Mouse (Mus musculus): ENCODE measurements at regions not wholly inside any gene's neighbourhood (a gene's known extent, or its start where the extent isn't known, plus 50 kb on each side); places are given as distances from the start of the nearest gene placed in this dataset.

- no peak for DNase-seq (ENCODE audit: low spot score)
Observed at GRCm38 (mm10) chr4:72688842-72689241, 163.6 kb downstream of the Aldoart1 start.

DNA sequence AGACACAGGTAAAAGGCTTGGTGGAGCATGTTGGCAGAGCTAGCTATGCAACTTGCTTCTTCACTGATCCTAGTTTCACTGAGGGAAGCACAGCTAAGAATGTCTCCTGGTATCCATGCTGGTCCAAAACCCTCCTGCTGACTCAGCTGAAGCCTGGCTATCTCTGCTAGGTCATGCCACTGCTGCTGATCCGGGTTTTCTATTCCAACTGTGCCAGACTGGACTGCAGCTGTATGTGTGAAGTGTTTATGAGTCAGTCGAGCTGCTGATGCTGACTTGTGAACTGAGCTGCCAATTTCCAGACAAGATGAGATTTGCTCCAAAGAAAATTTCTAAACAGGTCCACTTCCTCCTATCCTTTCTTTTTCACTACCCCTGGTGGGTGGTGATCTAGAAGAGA, 178.4 kb downstream of the Aldoart1 start:
- DNase-seq (ENCODE audit: low spot score): no peak

DNA sequence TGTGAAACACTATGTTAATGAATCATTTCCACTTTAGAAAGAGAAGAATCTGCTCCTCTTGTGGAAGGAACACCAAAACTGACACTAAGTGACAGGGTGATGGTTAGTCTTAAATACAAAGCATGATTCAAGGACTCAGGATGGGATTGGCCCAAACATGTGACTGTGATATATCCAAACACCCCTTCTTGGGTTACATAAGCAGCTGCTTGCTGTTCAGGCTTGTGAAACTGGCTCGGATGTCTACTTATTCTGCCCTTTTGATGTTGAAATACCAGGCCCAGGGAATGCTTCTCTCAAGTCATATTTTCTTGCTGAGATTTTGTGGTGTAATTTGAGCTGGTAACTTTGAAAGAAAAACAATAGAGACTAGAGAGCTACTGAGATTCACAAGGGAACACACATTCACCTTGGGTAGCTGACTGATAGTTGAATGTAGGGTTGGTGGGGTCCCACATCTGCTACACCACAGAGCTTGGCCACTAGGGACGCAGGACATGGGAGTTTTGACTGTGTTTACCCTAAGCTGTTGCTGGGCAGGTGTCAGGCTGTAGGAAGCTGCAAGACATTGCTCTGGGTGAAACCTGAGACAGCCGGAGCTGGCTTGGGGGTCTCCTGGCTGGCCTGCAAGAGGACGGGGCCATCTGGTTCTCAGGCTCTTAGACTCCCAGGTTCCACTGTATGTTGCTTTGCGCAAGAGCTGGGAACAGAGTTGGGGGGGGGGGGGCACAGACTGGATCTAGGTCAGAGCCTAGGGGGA, 180.6 kb downstream of the Aldoart1 start:
- DNase-seq (ENCODE audit: low spot score): no peak

- no peak for DNase-seq (ENCODE audit: low spot score)
Observed at GRCm38 (mm10) chr4:72669827-72670494, 182.5 kb downstream of the Aldoart1 start.

GRCm38 (mm10) chr4:72664379-72664778, 188.1 kb downstream of the Aldoart1 start:
- no peak for DNase-seq (ENCODE audit: low spot score)

- DNase-seq (ENCODE audit: low spot score): no peak
Observed at GRCm38 (mm10) chr4:72662477-72662876, 190.0 kb downstream of the Aldoart1 start.

DNA sequence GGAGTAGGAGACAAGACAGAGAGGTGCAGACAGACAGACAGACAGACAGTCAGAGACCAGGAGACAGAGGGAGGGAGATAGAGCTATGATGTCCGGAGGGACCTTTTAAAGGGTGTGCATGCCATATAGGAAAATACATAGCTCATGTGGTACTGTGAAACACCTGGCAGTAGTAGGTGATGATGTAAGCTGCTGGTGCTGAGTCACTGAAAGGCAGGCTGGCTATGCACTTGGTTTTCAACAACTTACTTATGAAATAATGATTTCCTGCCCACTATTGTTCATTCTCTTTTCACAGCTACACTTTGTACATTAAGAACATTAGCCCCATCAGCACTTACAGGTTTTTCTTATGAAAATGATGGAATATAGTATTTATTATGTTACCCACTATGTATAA, 196.2 kb downstream of the Aldoart1 start:
- DNase-seq (ENCODE audit: low spot score): no peak

DNA sequence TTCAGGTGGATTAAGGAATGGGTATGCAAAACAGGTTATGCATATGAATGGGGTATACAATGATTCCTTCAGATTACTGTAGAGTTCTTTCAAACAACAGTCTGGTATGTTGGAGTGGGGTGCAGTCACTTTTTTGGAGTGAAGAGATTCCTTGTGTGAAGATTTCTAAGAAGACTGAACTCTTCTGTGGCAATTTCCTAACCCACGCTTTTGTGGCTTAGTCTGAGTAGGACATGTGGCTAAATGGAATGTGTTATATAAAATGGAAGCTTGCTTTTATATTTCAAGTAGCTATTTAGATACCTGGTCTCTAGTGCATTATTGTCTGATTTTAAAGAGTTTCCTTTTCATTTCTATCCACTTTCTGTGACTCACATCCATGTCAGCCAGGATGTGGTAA, 205.3 kb downstream of the Aldoart1 start:
- no peak for DNase-seq (ENCODE audit: low spot score)

DNA sequence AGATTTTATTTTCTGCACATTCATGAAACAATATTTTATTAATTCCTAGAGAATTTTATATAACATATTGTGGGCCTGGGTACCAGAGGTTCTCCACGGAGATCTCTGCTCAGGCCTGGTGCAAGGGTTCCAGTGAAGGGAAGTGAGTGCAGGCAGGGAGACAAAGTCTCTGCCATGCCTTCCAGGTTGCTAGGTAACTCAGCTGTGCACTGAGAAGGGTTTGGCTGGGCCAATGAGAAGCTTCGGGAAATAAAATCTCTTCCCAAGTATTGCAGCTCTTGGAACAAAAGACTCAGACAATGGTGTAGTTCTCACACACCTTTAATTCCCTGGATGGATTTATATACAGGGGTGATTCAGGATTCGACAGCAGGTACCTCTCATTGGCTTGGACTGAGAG, 223.0 kb downstream of the Aldoart1 start:
- DNase-seq (ENCODE audit: low spot score): no peak

DNA sequence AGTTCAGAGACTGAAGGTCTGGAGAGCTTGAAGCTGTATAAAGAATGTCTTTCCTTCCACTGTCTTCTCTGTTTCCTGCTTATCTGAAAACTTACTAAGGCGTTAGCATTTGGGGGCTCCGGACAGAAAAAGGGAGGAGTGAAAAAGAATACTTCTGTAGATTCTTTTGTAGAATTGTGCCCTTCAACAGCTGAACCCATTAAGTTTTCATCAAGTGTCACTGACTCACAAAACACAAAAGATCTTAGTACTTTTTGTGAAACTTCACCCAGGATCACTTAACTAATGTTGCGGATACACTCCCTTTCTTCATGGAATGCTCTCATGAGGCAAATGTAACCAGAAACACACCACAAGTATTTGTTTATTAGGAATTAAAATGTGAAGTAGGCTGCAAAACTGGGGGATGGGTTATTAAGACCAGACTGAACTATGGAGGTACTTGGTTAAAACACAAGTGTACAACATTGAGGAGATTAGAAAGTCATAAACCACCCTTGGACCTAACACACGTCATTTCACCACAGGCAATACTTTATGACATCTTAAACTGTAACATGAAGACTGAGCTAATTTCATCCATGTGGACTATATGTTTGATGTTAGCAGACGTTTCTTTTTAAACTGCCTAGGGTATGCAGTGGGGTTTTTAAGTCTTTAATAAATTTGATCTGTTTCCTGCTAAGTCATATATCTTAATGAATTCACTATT, 225.1 kb downstream of the Aldoart1 start:
- DNase-seq (ENCODE audit: low spot score): no peak

DNA sequence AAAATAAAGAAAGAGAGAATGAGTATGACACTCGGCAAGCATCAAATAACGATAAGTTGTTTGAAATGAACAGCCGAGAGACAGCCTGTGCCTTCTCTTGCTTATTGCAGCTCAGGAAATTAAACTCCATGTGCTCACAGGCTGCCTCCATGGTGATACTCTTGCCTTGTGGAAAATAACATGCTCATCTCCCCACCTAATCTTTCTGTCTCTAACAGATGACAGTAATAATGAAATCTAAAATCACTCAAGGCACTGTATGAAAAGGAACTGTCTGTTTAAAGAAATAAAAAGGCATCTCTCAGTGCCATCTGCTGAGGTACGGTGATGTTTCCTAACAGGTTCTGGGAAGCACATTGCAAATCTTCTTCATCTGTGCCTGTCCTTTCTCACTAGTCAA, 247.3 kb downstream of the Aldoart1 start:
- DNase-seq (ENCODE audit: low spot score): peak; percentile 6

- no peak for DNase-seq (ENCODE audit: low spot score)
Observed at GRCm38 (mm10) chr4:72595494-72595893, 256.9 kb downstream of the Aldoart1 start.

- DNase-seq (ENCODE audit: low spot score): no peak
Observed at GRCm38 (mm10) chr4:72592129-72592528, 260.3 kb downstream of the Aldoart1 start.

- no peak for DNase-seq (ENCODE audit: low spot score)
Observed at GRCm38 (mm10) chr4:72574946-72575345, 277.5 kb downstream of the Aldoart1 start.

DNA sequence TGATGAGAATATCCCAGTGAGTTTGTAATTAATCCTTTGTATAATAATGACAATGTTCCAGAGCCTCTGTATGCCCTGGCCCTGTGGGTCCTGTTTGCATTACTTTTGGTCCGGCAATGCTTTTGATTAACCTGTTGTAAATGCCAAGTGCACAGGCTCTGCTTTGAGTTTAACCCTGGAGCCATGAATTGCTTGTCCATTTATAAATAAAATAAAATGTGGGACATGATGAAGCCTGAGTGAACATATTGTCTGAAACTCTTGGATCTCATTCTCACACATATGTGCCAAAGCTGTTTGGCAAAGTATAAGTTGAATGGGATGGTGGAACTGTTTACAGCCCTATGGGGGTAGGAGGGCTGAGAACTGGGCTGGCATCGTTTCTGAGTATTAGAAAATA, 280.5 kb downstream of the Aldoart1 start:
- no peak for DNase-seq (ENCODE audit: low spot score)

- DNase-seq (ENCODE audit: low spot score): no peak
Observed at GRCm38 (mm10) chr4:72565186-72565585, 287.2 kb downstream of the Aldoart1 start.

- no peak for DNase-seq (ENCODE audit: low spot score)
Observed at GRCm38 (mm10) chr4:72562909-72563676, 289.3 kb downstream of the Aldoart1 start.

DNA sequence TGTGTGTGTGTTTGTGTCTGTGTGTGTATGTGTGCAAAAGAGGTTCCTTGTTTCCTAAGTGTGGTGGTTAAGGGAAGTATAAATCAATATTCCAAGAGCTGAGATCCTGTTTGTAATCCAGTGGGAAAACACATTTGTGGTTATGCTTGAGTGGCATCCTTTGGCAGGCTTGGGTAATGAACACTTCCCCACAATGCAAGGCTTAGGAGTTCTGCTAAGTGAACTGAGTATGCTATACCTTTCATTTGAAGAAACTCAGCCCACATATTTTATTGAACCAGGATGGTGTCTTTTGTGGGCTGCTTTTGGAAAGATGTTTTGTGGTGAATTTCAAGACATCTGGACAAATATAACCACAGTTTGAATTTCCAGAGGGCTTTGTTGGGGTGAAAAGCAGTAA, 298.2 kb downstream of the Aldoart1 start:
- DNase-seq (ENCODE audit: low spot score): no peak

DNA sequence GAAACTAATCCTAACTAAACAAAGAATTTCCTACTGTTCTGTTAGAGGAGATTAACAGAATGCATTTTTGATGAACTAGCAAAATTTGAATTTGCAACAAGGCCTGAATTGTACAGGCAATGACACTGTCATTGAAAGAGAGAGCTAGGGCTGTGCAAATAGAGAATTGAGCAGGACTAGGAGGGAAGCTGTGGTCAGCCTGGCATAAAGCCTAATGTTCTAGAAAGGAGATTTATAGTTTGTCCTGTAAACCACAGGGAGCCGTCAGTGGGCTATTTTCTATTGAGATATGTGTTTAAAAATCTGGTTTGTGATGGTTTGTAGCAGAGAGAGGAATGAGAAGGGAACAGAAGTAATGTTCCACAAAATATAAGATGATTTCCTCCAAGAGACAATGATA, 317.9 kb downstream of the Aldoart1 start:
- no peak for DNase-seq (ENCODE audit: low spot score)

- DNase-seq (ENCODE audit: low spot score): no peak
Observed at GRCm38 (mm10) chr4:72524630-72525029, 323.9 kb upstream of the Tle1 start.

- peak; percentile 52 for DNase-seq (ENCODE audit: low spot score)
Observed at GRCm38 (mm10) chr4:72524100-72524499, 323.4 kb upstream of the Tle1 start.

- DNase-seq (ENCODE audit: low spot score): no peak
Observed at GRCm38 (mm10) chr4:72511220-72511619, 310.5 kb upstream of the Tle1 start.
